Comparison of ENCODE assay signal across 23 mouse cellular contexts in genomic region chr10:85311781-85312180, GRCm38 (mm10).
A peak's percentile ranks its signal among the peaks of the same experiment; 100 is the strongest.
DNase-seq lines count a peak whose midpoint lies in the region; ATAC-seq lines count a peak whose summit lies in the region.
"Had no signal": no experiment of that assay in that cellular context is flagged by ENCODE, and none has a peak within 500 bp of the region (broad histone marks: within the 10 kb centered on the region; RNA-seq: fewer than 3 reads in every experiment).

No protein-coding gene starts in this region.

- no peak overlapping the region for H3K4me2 ChIP-seq in heart, embryonic 11.5 days

- no peaks in the 10 kb centered on the region for H3K36me3 ChIP-seq in heart, embryonic 11.5 days (ENCODE audit: control insufficient read depth, insufficient read depth, low read length)
- H3K36me3 ChIP-seq: G1E had no signal

- H3K9me3 ChIP-seq in heart, embryonic 11.5 days (replicated peaks; ENCODE audit: control insufficient read depth, low read length), result no peaks in the 10 kb centered on the region

- peak; percentile 55 for DNase-seq in heart, adult 11 months
- DNase-seq in Muller cell, postnatal 12 days (ENCODE audit: inconsistent ontology term), result peak; percentile 64
- peak; percentile 13 for DNase-seq in brain, adult 2 months (ENCODE audit: low read depth, low spot score)
- no peak for DNase-seq in frontal cortex, postnatal 25 days (ENCODE audit: low spot score in 2 of 2)
- DNase-seq: adrenal gland, adult 2 months; adrenal gland, adult 8-10 months; adrenal gland, postnatal 10 days; adrenal gland, postnatal 14 days; adrenal gland, postnatal 25 days; adrenal gland, postnatal 36 days; B cell, adult 2 months; cerebellum, adult 11 months; cerebellum, adult 11-12 months; cerebellum, adult 18-20 months; cerebellum, adult 2 months; cerebellum, adult 8-10 months; cerebellum, adult 9-10 months had no signal

- no peak for ATAC-seq in heart, embryonic 11.5 days (replicated peaks; ENCODE audit: insufficient number of reproducible peaks, low FRiP score, low TSS enrichment)
- ATAC-seq in CD4-positive, CD25-positive, alpha-beta regulatory T cell, adult 4 months, result no peak
- ATAC-seq: activated CD4-positive, CD25-positive, alpha-beta regulatory T cell, adult 4 months; Patski had no signal

- no peaks in the 10 kb centered on the region for H3K27me3 ChIP-seq in heart, embryonic 11.5 days (ENCODE audit: control insufficient read depth, insufficient read depth, low read length)
- H3K27me3 ChIP-seq: CH12.LX had no signal

- H3K4me3 ChIP-seq in heart, embryonic 11.5 days (ENCODE audit: low read depth, low read length), result no peak overlapping the region

- H3K27ac ChIP-seq in heart, embryonic 11.5 days (ENCODE audit: low read depth, low read length), result no peak overlapping the region

- no peaks in the 10 kb centered on the region for H3K4me1 ChIP-seq in heart, embryonic 11.5 days (ENCODE audit: control insufficient read depth, insufficient read depth, low read length)

- H3K9ac ChIP-seq in heart, embryonic 11.5 days (ENCODE audit: low read depth, low read length), result no peak overlapping the region

Comparison
In these comparisons a context has a peak if more than half of its experiments do, and no peak if none do; other contexts are left out.
1. DNase-seq: peak in heart, adult 11 months (single experiment), Muller cell, postnatal 12 days (single experiment) and brain, adult 2 months (single experiment); none in frontal cortex, postnatal 25 days (0 of 2).